Mouse (Mus musculus): Measurements from ENCODE around the gene Gsn. TPM values are rescaled to one million over a fixed set of nuclear protein-coding genes. Genes with fewer than 3 reads are reported as not detected.

The Gsn gene
- polyA plus RNA-seq (2016; fragmentation: Nextera tagmentation; extraction: Ambion mirVana): 72.4 and 80.2 TPM in 2 replicates

- ATAC-seq (ENCODE audit: low FRiP score): peak; percentile 93
- H3K4me2 ChIP-seq (replicated peaks): peak within 1 kb of the TSS; percentile 88
- H3K27ac ChIP-seq: no peak within 1 kb of the TSS
- H3K4me1 ChIP-seq: peaks cover 14% of the 10 kb centered on the region
- WGBS: 3% methylated on average over 54 of the region's 54 CpGs
- no peaks in the 10 kb centered on the region for H3K36me3 ChIP-seq
- H3K9ac ChIP-seq: peak within 1 kb of the TSS; percentile 63
- no peaks in the 10 kb centered on the region for H3K9me3 ChIP-seq (replicated peaks)
- H3K4me3 ChIP-seq: peak within 1 kb of the TSS; percentile 53
- H3K27me3 ChIP-seq: peaks cover 35% of the 10 kb centered on the region
Observed at GRCm38 (mm10) chr2:35255885-35256833, at the start of gene Gsn. Gsn (plus strand) TSS chr2:35256380.

- Histone ChIP-seq H3K27me3 (no peaks in the 10 kb centered on the region), H3K4me2 (replicated peaks) (no peak overlapping the region), H3K9ac (no peak overlapping the region), H3K36me3 (no peaks in the 10 kb centered on the region), H3K4me1 (no peaks in the 10 kb centered on the region), H3K4me3 (no peak overlapping the region), H3K27ac (no peak overlapping the region), H3K9me3 (replicated peaks) (no peaks in the 10 kb centered on the region)
- no peak for ATAC-seq (ENCODE audit: low FRiP score)
- 91% methylated on average over 3 of the region's 3 CpGs for WGBS
Observed at GRCm38 (mm10) chr2:35206761-35207160, 49.4 kb upstream of the Gsn start.

GRCm38 (mm10) chr2:35208054-35208453 lies 48.1 kb upstream of the Gsn start:
- H3K9me3 ChIP-seq (replicated peaks): no peaks in the 10 kb centered on the region
- H3K4me1 ChIP-seq: no peaks in the 10 kb centered on the region
- no peaks in the 10 kb centered on the region for H3K27me3 ChIP-seq
- H3K36me3 ChIP-seq: no peaks in the 10 kb centered on the region
- H3K27ac ChIP-seq: no peak overlapping the region
- no peak overlapping the region for H3K9ac ChIP-seq
- H3K4me3 ChIP-seq: no peak overlapping the region
- WGBS: 86% methylated on average over 3 of the region's 3 CpGs
- H3K4me2 ChIP-seq (replicated peaks): no peak overlapping the region
- no peak for ATAC-seq (ENCODE audit: low FRiP score)

- Histone ChIP-seq H3K36me3 (no peaks in the 10 kb centered on the region), H3K9ac (no peak overlapping the region), H3K4me3 (no peak overlapping the region), H3K27me3 (no peaks in the 10 kb centered on the region), H3K27ac (no peak overlapping the region), H3K4me2 (replicated peaks) (no peak overlapping the region), H3K9me3 (replicated peaks) (no peaks in the 10 kb centered on the region), H3K4me1 (no peaks in the 10 kb centered on the region)
- no peak for ATAC-seq (ENCODE audit: low FRiP score)
- 82% methylated on average over 8 of the region's 8 CpGs for WGBS
Observed at GRCm38 (mm10) chr2:35208931-35209665, 47.1 kb upstream of the Gsn start.

GRCm38 (mm10) chr2:35211681-35212080 lies 44.5 kb upstream of the Gsn start:
- no peak overlapping the region for H3K9ac ChIP-seq
- WGBS: 75% methylated on average over 3 of the region's 3 CpGs
- H3K36me3 ChIP-seq: no peaks in the 10 kb centered on the region
- no peaks in the 10 kb centered on the region for H3K27me3 ChIP-seq
- no peak for ATAC-seq (ENCODE audit: low FRiP score)
- H3K4me1 ChIP-seq: peaks cover 8% of the 10 kb centered on the region
- no peak overlapping the region for H3K4me3 ChIP-seq
- H3K27ac ChIP-seq: no peak overlapping the region
- H3K9me3 ChIP-seq (replicated peaks): no peaks in the 10 kb centered on the region
- H3K4me2 ChIP-seq (replicated peaks): no peak overlapping the region

DNA sequence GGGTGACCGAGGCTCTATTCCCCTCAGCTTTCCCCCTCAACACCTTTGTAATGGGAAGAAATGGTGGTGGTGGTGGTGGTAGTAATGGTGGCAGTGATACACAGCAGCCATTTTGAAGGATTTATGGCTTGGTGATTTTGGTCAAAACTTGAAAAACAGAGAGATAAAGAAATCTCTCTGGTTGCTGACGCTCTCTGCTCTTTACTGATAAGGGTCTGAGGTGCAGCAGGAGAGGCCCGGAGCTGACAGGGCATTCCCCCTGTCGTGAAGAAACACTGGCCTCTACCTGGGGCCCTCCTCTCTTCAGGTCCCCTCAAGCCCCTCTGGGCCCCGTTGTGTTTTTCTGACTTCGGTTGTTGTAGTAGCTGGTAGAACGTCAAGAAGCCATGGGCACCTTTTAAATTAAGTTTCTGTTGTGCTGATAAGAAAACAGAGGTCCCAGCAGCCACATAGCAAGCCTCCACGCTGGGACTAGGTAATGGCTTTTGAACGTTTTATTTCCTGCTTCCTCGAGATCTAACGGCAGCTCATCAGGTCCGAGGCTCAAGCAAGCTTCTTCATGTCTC lies 42.8 kb upstream of the Gsn start:
- Histone ChIP-seq H3K27ac (no peak overlapping the region), H3K9me3 (replicated peaks) (no peaks in the 10 kb centered on the region), H3K4me3 (no peak overlapping the region), H3K4me2 (replicated peaks) (no peak overlapping the region), H3K9ac (no peak overlapping the region), H3K27me3 (no peaks in the 10 kb centered on the region), H3K4me1 (peaks cover 8% of the 10 kb centered on the region), H3K36me3 (no peaks in the 10 kb centered on the region)
- WGBS: 84% methylated on average over 12 of the region's 12 CpGs
- ATAC-seq (ENCODE audit: low FRiP score): no peak

GRCm38 (mm10) chr2:35214881-35215358 lies 41.3 kb upstream of the Gsn start:
- 4% methylated on average over 12 of the region's 12 CpGs for WGBS
- Histone ChIP-seq H3K9ac (no peak overlapping the region), H3K27me3 (no peaks in the 10 kb centered on the region), H3K4me1 (peaks cover 8% of the 10 kb centered on the region), H3K4me3 (no peak overlapping the region), H3K9me3 (replicated peaks) (no peaks in the 10 kb centered on the region), H3K4me2 (replicated peaks) (peak overlapping the region; percentile 37), H3K36me3 (no peaks in the 10 kb centered on the region), H3K27ac (peak overlapping the region; percentile 52; the same call in 1 of the 2 replicates)
- peak; percentile 91 for ATAC-seq (ENCODE audit: low FRiP score)

DNA sequence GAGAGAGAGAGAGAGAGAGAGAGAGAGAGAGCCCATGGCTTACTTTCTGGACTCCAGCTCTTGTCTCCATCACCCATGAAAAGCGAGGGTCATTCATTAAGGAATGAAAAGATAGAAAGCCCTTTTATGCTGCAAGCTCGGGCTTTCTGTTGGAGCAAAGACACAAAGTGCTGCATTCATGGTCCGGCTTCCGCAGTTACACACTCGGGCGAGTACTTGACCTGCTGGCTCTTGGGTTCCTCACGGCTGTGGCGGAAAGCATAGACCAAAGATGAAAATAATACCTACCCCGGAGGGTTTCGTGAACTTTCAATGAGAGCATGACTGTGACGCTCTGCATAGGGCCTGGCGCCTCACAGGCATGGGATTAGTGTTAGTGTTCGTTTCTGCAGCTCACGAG lies 40.8 kb upstream of the Gsn start:
- Histone ChIP-seq H3K4me1 (peaks cover 8% of the 10 kb centered on the region), H3K9ac (no peak overlapping the region), H3K9me3 (replicated peaks) (no peaks in the 10 kb centered on the region), H3K4me2 (replicated peaks) (peak overlapping the region; percentile 37), H3K4me3 (no peak overlapping the region), H3K36me3 (no peaks in the 10 kb centered on the region), H3K27me3 (no peaks in the 10 kb centered on the region), H3K27ac (peak overlapping the region; percentile 52)
- no peak for ATAC-seq (ENCODE audit: low FRiP score)
- 30% methylated on average over 14 of the region's 14 CpGs for WGBS

DNA sequence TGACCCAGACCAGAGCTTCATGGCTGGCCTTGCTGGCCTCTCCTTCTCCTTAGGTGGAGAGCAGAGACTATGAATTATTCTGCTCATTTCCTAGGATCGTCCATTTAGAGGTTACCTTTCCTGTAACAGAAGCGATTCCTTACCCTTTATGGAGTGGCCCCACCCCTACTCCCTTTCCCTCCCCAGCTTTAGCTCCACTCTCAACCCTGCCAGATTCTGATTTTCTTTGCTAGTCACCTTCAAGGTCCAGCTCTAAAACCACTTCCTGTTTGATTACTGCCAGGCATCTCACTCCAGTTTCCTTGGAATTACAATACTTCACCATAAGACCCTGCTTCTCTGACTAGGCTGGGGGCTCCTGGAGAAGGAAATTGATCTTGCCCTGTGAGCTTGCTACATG lies 39.5 kb upstream of the Gsn start:
- Histone ChIP-seq H3K27me3 (no peaks in the 10 kb centered on the region), H3K4me2 (replicated peaks) (no peak overlapping the region), H3K9ac (no peak overlapping the region), H3K4me1 (peaks cover 8% of the 10 kb centered on the region), H3K36me3 (no peaks in the 10 kb centered on the region), H3K4me3 (no peak overlapping the region), H3K9me3 (replicated peaks) (no peaks in the 10 kb centered on the region), H3K27ac (no peak overlapping the region)
- no peak for ATAC-seq (ENCODE audit: low FRiP score)
- WGBS: 84% methylated on average over 2 of the region's 2 CpGs

GRCm38 (mm10) chr2:35218736-35219135 lies 37.4 kb upstream of the Gsn start:
- Histone ChIP-seq H3K4me3 (no peak overlapping the region), H3K36me3 (no peaks in the 10 kb centered on the region), H3K27ac (no peak overlapping the region), H3K9me3 (replicated peaks) (no peaks in the 10 kb centered on the region), H3K27me3 (no peaks in the 10 kb centered on the region), H3K4me2 (replicated peaks) (no peak overlapping the region), H3K9ac (no peak overlapping the region), H3K4me1 (peaks cover 8% of the 10 kb centered on the region)
- 91% methylated on average over 3 of the region's 3 CpGs for WGBS
- ATAC-seq (ENCODE audit: low FRiP score): no peak

- Histone ChIP-seq H3K4me1 (no peaks in the 10 kb centered on the region), H3K9me3 (replicated peaks) (no peaks in the 10 kb centered on the region), H3K27me3 (no peaks in the 10 kb centered on the region), H3K4me3 (no peak overlapping the region), H3K9ac (no peak overlapping the region), H3K36me3 (no peaks in the 10 kb centered on the region), H3K27ac (no peak overlapping the region), H3K4me2 (replicated peaks) (no peak overlapping the region)
- WGBS: 71% methylated on average over 6 of the region's 6 CpGs
- no peak for ATAC-seq (ENCODE audit: low FRiP score)
Observed at GRCm38 (mm10) chr2:35222822-35223391, 33.3 kb upstream of the Gsn start.

- 90% methylated on average over 15 of the region's 15 CpGs for WGBS
- Histone ChIP-seq H3K36me3 (no peaks in the 10 kb centered on the region), H3K4me3 (no peak overlapping the region), H3K9me3 (replicated peaks) (no peaks in the 10 kb centered on the region), H3K27me3 (no peaks in the 10 kb centered on the region; the same call in 1 of the 2 replicates), H3K27ac (no peak overlapping the region), H3K4me2 (replicated peaks) (no peak overlapping the region), H3K9ac (no peak overlapping the region), H3K4me1 (no peaks in the 10 kb centered on the region)
- no peak for ATAC-seq (ENCODE audit: low FRiP score)
Observed at GRCm38 (mm10) chr2:35224285-35224684, 31.9 kb upstream of the Gsn start.

Measured in hindbrain, embryonic 12.5 days (tissue).